Mouse (Mus musculus) CH12.LX (cell line): Measurements from ENCODE around the gene AC124502.3. TPM values are rescaled to one million over a fixed set of nuclear protein-coding genes. Genes with fewer than 3 reads are reported as not detected.

Source experiments
- DNase-seq: peaks from one replicate; pipeline ENCODE4 v3.0.0-alpha.2; 2013; ENCODE audit errors: extremely low read depth
- H3K27ac ChIP-seq: 2 replicates; pipeline ENCODE4 v1.5.1; 2012; ENCODE audit warnings: low read depth, mild to moderate bottlenecking, control low read depth, moderate library complexity; ENCODE audit not compliant: insufficient read depth
- H3K27me3 ChIP-seq: replicated peaks from 2 replicates; pipeline ENCODE3; 2012; ENCODE audit warnings: inconsistent platforms
- H3K36me3 ChIP-seq, 2 experiments: replicated peaks in 1 of 2; 2 replicates each; pipeline versions ENCODE3 to v1.6.1; 2012; ENCODE audit warnings: inconsistent platforms in 1 of 2, low read length in 1 of 2, mild to moderate bottlenecking in 1 of 2, mixed read lengths in 1 of 2, moderate library complexity in 1 of 2; ENCODE audit not compliant: control insufficient read depth in 1 of 2, insufficient read depth in 1 of 2
- H3K4me1 ChIP-seq, 2 experiments: 2 replicates each; pipeline ENCODE4 v1.6.1; 2012; ENCODE audit warnings: inconsistent platforms in 1 of 2, moderate library complexity in 1 of 2; ENCODE audit not compliant: insufficient read depth in 2 of 2, control insufficient read depth in 1 of 2
- H3K4me2 ChIP-seq: 2 replicates; pipeline ENCODE4 v1.6.1; 2012; ENCODE audit warnings: low read depth, mild to moderate bottlenecking, control low read depth; ENCODE audit not compliant: poor library complexity, insufficient read depth, severe bottlenecking
- H3K4me3 ChIP-seq, 3 experiments: fragments of 150-350 bp in 1 of 3; sonication (generic) in 1 of 3; replicated peaks in 1 of 3; 2 replicates each; pipeline versions ENCODE3 to v1.5.1; 2011 to 2012; ENCODE audit warnings: low read depth in 2 of 3, low read length in 2 of 3, mild to moderate bottlenecking in 2 of 3, moderate library complexity in 2 of 3, control low read depth in 1 of 3, improper control_type of control experiment in 1 of 3, inconsistent platforms in 1 of 3, mixed read lengths in 1 of 3; ENCODE audit not compliant: poor library complexity in 1 of 3
- H3K79me2 ChIP-seq: replicated peaks from 2 replicates; pipeline ENCODE4 v1.6.1; 2012; ENCODE audit warnings: mild to moderate bottlenecking, moderate library complexity; ENCODE audit not compliant: control insufficient read depth, poor library complexity, insufficient read depth, severe bottlenecking; ENCODE audit errors: extremely low read depth
- H3K9ac ChIP-seq: 2 replicates; pipeline ENCODE4 v1.6.1; 2012; ENCODE audit warnings: low read depth, mild to moderate bottlenecking, control low read depth, moderate library complexity; ENCODE audit not compliant: insufficient read depth
- H3K9me3 ChIP-seq: replicated peaks from 2 replicates; pipeline ENCODE3; 2012; ENCODE audit warnings: low read length, inconsistent platforms, mixed read lengths
- BHLHE40 ChIP-seq: IDR thresholded peaks from 2 replicates; pipeline ENCODE4 v1.6.1; 2011; ENCODE audit warnings: mild to moderate bottlenecking, low read depth, low read length, improper control_type of control experiment
- CHD2 ChIP-seq: IDR thresholded peaks from 2 replicates; pipeline ENCODE4 v1.6.1; 2011; ENCODE audit warnings: low read length, improper control_type of control experiment
- ELF1 ChIP-seq: IDR thresholded peaks from 2 replicates; pipeline ENCODE4 v1.6.1; 2014; ENCODE audit warnings: low read depth, mild to moderate bottlenecking, inconsistent platforms, low read length, improper control_type of control experiment
- GABPA ChIP-seq: IDR thresholded peaks from 2 replicates; pipeline ENCODE4 v1.6.1; 2012; ENCODE audit warnings: low read depth, low read length, improper control_type of control experiment, inconsistent platforms; ENCODE audit not compliant: insufficient replicate concordance
- IRF4 ChIP-seq: IDR thresholded peaks from 2 replicates; pipeline ENCODE4 v1.6.1; 2014; ENCODE audit warnings: low read depth, mild to moderate bottlenecking, inconsistent platforms, low read length, improper control_type of control experiment
- JUN ChIP-seq: IDR thresholded peaks from 2 replicates; pipeline ENCODE4 v1.6.1; 2011; ENCODE audit warnings: low read depth, mild to moderate bottlenecking, low read length, improper control_type of control experiment, moderate library complexity; ENCODE audit not compliant: insufficient read depth
- JUND ChIP-seq: conservative IDR thresholded peaks from 2 replicates; pipeline ENCODE4 v1.6.1; 2011; ENCODE audit warnings: low read depth, low read length, improper control_type of control experiment
- MAX ChIP-seq: IDR thresholded peaks from 2 replicates; pipeline ENCODE4 v1.6.1; 2011; ENCODE audit warnings: low read length, improper control_type of control experiment
- MAZ ChIP-seq: IDR thresholded peaks from 2 replicates; pipeline ENCODE4 v1.6.1; 2012; ENCODE audit warnings: low read depth, mild to moderate bottlenecking, inconsistent platforms, low read length, improper control_type of control experiment, moderate library complexity
- MEF2A ChIP-seq: IDR thresholded peaks from 2 replicates; pipeline ENCODE4 v1.6.1; 2014; ENCODE audit warnings: low read depth, mild to moderate bottlenecking, inconsistent platforms, low read length, improper control_type of control experiment, borderline replicate concordance
- MYC ChIP-seq: IDR thresholded peaks from 2 replicates; pipeline ENCODE4 v1.6.1; 2011; ENCODE audit warnings: low read depth, mild to moderate bottlenecking, improper control_type of control experiment, low read length
- NRF1 ChIP-seq: IDR thresholded peaks from 2 replicates; pipeline ENCODE4 v1.6.1; 2014; ENCODE audit warnings: low read depth, mild to moderate bottlenecking, inconsistent platforms, low read length, improper control_type of control experiment, moderate library complexity
- PAX5 ChIP-seq: IDR thresholded peaks from 2 replicates; pipeline ENCODE4 v1.6.1; 2012; ENCODE audit warnings: low read length, inconsistent platforms, mixed read lengths
- POLR2A ChIP-seq: IDR thresholded peaks from 2 replicates; pipeline ENCODE4 v1.6.1; 2011; ENCODE audit warnings: low read depth, mild to moderate bottlenecking, improper control_type of control experiment, low read length
- POLR2AphosphoS2 ChIP-seq: IDR thresholded peaks from 2 replicates; pipeline ENCODE4 v1.6.1; 2011; ENCODE audit warnings: low read depth, low read length, improper control_type of control experiment
- RAD21 ChIP-seq: IDR thresholded peaks from 2 replicates; pipeline ENCODE4 v1.6.1; 2011; ENCODE audit warnings: low read depth, mild to moderate bottlenecking, low read length, improper control_type of control experiment, moderate library complexity
- RCOR1 ChIP-seq: conservative IDR thresholded peaks from 2 replicates; pipeline ENCODE4 v1.6.1; 2012; ENCODE audit warnings: low read depth, mild to moderate bottlenecking, inconsistent platforms, low read length, improper control_type of control experiment
- SIN3A ChIP-seq: IDR thresholded peaks from 2 replicates; pipeline ENCODE4 v1.6.1; 2012; ENCODE audit warnings: low read length, improper control_type of control experiment, inconsistent platforms
- SMC3 ChIP-seq: IDR thresholded peaks from 2 replicates; pipeline ENCODE4 v1.6.1; 2011; ENCODE audit warnings: low read depth, low read length, improper control_type of control experiment
- TBP ChIP-seq: conservative IDR thresholded peaks from 2 replicates; pipeline ENCODE4 v1.6.1; 2011; ENCODE audit warnings: low read depth, low read length, improper control_type of control experiment
- TCF12 ChIP-seq: IDR thresholded peaks from 2 replicates; pipeline ENCODE4 v1.6.1; 2014; ENCODE audit warnings: low read depth, mild to moderate bottlenecking, inconsistent platforms, low read length, improper control_type of control experiment
- UBTF ChIP-seq: IDR thresholded peaks from 2 replicates; pipeline ENCODE4 v1.6.1; 2012; ENCODE audit warnings: low read depth, mild to moderate bottlenecking, inconsistent platforms, low read length, improper control_type of control experiment, moderate library complexity
- USF2 ChIP-seq: conservative IDR thresholded peaks from 2 replicates; pipeline ENCODE4 v1.6.1; 2011; ENCODE audit warnings: low read depth, low read length, improper control_type of control experiment
- ZKSCAN1 ChIP-seq: IDR thresholded peaks from 2 replicates; pipeline ENCODE4 v1.6.1; 2012; ENCODE audit warnings: low read depth, inconsistent platforms, low read length, improper control_type of control experiment, borderline replicate concordance
- ZMIZ1 ChIP-seq: IDR thresholded peaks from 2 replicates; pipeline ENCODE4 v1.6.1; 2012; ENCODE audit warnings: low read depth, mild to moderate bottlenecking, inconsistent platforms, low read length, improper control_type of control experiment
- ZNF384 ChIP-seq: IDR thresholded peaks from 2 replicates; pipeline ENCODE4 v1.6.1; 2012; ENCODE audit warnings: low read depth, low read length, improper control_type of control experiment, inconsistent platforms
- dilution Hi-C: fragments of 300-500 bp; cut with MboI; formaldehyde crosslinking; loops from 2 replicates; pipeline ENCODE4 v1.14.3; 2020; ENCODE audit warnings: low sequenced_read_pairs; ENCODE audit not compliant: extremely low pct_unique_long_range_greater_than_20kb, extremely low pct_ligation_motif_present
- in situ Hi-C: fragments of 300-500 bp; cut with MboI; formaldehyde crosslinking; loops from 3 replicates; pipeline ENCODE4 v1.14.3; 2019; ENCODE audit warnings: low sequenced_read_pairs, low pct_ligation_motif_present, low pct_unique_long_range_greater_than_20kb, mixed read lengths
- polyA plus RNA-seq: library from polyadenylated mRNA; unstranded; fragments of >175 nt; gene quantifications from 2 replicates; pipeline ENCODE4 v1.2.1, GENCODE M21; 2012; ENCODE audit warnings: low read depth; ENCODE audit not compliant: insufficient read length
- total RNA-seq, 2 experiments: library from RNA; depleted of rRNA; stranded (reverse); fragments of 300-350 nt in 1 of 2; fragments of >200 nt in 1 of 2; gene quantifications; 2 replicates each; pipeline ENCODE4 v1.2.3; 2012 to 2014

AC124502.3 gene
- total and polyA plus RNA-seq, 3 experiments: 0.15 to 2.1 (median 0.29) TPM

DNA sequence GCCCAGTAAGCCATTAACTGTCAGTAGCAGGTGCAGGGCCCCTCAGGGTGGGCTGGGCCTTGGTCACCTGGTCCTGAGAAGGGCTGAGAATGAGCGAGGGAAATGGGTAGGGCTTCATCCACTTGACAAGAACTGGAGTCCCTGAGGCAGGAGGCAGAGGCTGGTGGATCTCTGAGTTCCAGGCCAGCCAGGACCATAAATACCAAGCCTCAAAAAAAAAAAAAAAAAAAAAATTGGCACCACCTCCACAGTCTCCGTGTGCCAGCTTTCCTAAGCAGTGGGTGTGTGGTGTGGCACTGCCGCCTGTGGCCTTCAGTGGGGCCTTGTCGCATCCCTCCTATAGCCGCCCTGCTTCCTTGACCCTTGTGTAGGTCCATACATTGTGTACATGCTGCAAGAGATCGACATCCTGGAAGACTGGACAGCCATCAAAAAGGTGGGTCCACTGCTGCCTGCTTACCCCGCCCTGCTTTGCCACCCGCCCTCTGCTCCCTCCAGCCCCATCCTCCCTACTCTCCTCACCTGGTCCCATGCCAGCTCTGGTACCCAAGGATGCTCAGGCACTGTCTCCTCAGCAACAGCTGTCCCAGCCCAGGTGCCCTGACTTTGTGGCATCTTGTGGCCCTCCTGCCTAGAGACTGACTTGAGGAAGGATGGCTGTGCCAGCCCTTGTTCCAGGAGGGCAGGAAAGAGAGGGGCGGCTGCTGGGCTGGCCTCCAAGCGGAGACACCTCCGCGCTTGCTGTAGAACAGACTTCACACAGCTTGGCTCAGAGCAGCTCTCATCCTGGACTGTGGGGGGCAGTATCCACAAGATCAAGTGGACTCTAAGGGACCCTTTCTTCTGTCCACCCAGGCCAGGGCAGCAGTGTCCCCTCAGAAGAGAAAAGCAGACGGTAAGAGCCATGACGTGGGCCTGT, 9.7 kb downstream of the AC124502.3 start:
- no peak overlapping the region for H3K4me3 ChIP-seq
- DNase-seq: no peak
- no peaks in the 10 kb centered on the region for H3K9me3 ChIP-seq
- TF ChIP-seq MAZ (no peak), ZMIZ1 (no peak), POLR2A (no peak), JUN (no peak), BHLHE40 (no peak), CHD2 (no peak), RAD21 (no peak), RCOR1 (no peak), GABPA (no peak), SMC3 (no peak), JUND (no peak), ZKSCAN1 (no peak), ELF1 (no peak), POLR2AphosphoS2 (no peak), PAX5 (no peak), TBP (no peak), IRF4 (no peak), SIN3A (no peak), USF2 (no peak)
- in situ Hi-C loops (no loop called here), dilution Hi-C loops (no loop called here)
- no peak overlapping the region for H3K27ac ChIP-seq
- H3K36me3 ChIP-seq: peaks cover 42 to 91% of the 10 kb centered on the region in 2 experiments
- no peaks in the 10 kb centered on the region for H3K79me2 ChIP-seq
- H3K27me3 ChIP-seq: no peaks in the 10 kb centered on the region
- H3K4me2 ChIP-seq: no peak overlapping the region
- H3K9ac ChIP-seq: no peak overlapping the region
- H3K4me1 ChIP-seq: peaks cover 9 to 13% of the 10 kb centered on the region in 2 experiments

DNA sequence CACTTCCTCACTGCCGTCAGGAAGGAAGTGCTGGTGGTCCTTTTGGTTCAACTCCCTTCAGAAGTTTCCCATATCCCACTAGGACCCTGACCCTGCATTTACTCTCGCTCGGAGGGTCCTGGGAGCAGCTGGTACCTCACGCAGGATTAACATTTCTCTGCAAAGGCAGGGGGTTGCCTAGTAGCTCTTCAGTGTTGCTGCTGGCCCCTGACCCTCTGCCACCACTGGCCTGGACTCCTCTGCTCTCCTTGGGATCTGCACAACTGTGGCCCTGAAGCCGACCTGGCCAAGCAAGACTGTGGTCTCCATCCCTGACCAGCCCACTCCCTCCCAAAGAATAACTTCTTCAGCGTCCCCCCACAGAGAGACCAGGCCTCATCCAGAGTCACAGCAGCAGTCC, 10.6 kb downstream of the AC124502.3 start:
- Histone ChIP-seq H3K9me3 (no peaks in the 10 kb centered on the region), H3K4me3 (no peak overlapping the region), H3K4me2 (no peak overlapping the region), H3K27me3 (no peaks in the 10 kb centered on the region), H3K4me1 (peaks cover 12 to 19% of the 10 kb centered on the region in 2 experiments), H3K79me2 (no peaks in the 10 kb centered on the region), H3K27ac (no peak overlapping the region), H3K9ac (no peak overlapping the region), H3K36me3 (peaks cover 42 to 89% of the 10 kb centered on the region in 2 experiments)
- dilution Hi-C loops: no loop called here
- in situ Hi-C loops: no loop called here
- TF ChIP-seq RCOR1: no peak
- no peak for TF ChIP-seq PAX5
- no peak for TF ChIP-seq ZNF384
- TF ChIP-seq MYC: no peak
- TF ChIP-seq MAZ: no peak
- TF ChIP-seq GABPA: no peak
- TF ChIP-seq BHLHE40: no peak
- TF ChIP-seq MAX: no peak
- no peak for TF ChIP-seq USF2
- TF ChIP-seq POLR2AphosphoS2: no peak
- TF ChIP-seq NRF1: no peak
- TF ChIP-seq UBTF: no peak
- TF ChIP-seq MEF2A: no peak
- TF ChIP-seq TCF12: no peak
- no peak for DNase-seq
